Mouse (Mus musculus) regulatory T cell (primary cell): ENCODE measurements around the gene Olfr70.

Experiments
- in situ Hi-C: fragments of 300-600 bp; cut with MboI, MseI; formaldehyde crosslinking; loops from one replicate; pipeline ENCODE4 v1.15.1; 2025; ENCODE audit warnings: high pct_unique_total_duplicates

Olfr70 gene

DNA sequence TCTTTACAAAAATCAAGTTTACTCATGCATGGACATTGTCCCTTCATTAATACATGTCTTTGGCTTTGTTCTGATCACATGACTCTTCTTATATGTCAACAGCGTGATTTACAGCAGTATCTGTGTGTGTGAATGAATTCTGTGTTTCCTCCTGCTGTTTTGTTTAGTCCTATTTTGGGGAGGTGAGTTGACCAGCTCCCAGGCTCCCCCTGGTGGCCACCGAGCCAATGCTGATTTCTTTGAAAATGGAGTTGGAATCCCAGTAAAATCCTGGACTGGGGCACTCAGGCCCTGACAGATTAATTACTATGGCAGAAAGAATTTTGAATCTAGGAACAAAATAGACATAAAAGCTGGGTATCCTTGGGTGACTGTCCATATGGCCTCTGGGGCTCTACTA is 11.2 kb upstream of the Olfr70 start:
- in situ Hi-C loops = no loop called here

DNA sequence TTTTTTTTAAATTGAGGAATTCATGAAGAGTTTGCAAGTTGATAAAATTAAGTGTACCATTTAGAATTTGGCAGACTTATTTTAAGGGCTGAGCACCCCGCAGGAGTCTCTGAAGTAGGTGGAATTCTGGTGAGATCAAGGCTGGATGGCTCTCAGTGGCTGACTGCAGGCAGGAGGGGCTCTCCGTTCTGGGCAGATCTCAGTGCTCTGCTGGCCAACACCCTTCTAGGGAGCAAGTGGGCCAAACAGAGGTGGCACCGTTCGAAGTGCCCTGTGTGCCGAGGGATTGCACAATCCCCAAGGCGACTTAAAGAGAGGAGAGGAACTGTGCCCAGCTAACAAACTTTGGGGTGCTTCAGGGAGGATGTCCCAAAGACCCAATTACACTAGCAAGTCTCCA is 9.3 kb upstream of the Olfr70 start, which contains the start of gene Olfr71:
Gene Olfr71, minus strand, starts transcription at position 387 of the 400 bp plus-strand sequence.
- in situ Hi-C loops = no loop called here

DNA sequence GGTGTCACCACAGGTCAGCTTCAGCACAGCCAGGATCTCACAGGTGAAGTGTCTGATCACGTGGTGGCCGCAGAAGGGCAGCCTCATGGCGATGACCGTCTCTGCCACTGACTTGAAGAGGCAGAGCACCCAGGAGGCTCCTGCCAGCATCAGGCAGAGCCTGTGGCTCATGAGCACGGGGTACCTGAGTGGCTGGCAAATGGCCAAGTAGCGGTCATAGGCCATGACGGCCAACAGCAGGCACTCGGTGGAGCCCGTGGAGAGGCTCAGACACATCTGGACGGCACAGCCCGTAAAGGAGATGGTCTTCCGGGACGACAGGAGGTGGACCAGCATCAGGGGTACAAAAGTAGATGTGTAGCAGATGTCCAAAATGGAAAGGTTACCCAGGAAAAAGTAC is 5.4 kb upstream of the Olfr70 start:
- in situ Hi-C loops = no loop called here

DNA sequence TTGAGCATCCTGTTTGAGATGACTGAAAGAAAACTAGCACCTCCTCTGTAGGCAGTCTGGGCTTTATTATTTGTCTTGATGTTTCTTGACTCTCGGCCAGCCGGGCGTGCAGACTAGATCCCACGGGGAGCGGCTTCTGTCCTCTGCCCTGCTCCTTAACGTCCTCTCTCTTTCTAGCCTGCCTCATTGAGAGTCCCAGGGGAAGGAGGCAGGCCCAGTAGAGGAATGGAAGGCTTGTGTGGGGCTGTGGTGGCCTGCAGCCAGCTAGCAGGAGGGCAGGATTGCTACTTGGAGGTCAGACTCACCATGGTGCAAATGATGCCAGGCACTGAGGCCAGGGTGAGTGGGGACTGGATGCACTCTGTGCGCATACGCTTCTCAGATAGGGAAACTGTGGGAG is 3.2 kb upstream of the Olfr70 start:
- in situ Hi-C loops = no loop called here

DNA sequence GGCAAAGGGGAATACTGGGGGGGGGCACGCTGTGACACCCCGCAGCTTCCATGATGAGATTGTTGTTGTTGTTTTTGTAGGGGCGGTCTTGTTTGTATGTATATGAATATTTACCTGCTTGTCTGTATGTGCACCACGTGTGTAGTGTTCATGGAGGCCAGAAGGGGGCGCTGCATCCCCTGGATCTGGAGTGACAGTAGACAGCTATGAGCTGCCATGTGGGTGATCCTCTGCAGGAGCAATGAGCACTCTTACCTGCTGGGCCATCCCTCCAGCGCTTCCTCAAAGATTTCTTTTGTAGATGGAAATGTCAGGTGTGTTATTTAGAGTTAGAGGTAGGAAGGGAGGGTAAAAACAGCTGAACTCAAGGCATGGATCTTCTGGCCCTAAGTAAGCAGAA is 2.8 kb upstream of the Olfr70 start:
- in situ Hi-C loops = no loop called here

DNA sequence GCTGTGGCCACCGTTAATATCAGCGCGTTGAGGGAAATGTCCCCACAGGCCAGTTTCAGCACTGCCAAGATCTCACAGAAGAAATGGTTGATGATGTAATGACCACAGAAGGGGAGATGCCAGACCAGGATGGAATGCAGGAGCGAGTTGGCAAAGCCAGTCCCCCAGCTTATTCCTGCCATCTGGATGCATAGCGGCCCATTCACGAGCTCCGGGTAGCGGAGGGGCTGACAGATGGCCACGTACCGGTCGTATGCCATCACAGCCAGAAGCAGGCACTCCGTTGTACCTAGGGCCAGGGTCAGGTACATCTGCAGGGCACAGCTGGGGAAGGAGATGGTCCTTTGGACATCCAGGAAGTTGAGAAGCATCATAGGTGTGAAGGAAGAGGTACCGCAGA is 4.0 kb downstream of the Olfr70 start:
- in situ Hi-C loops = no loop called here

DNA sequence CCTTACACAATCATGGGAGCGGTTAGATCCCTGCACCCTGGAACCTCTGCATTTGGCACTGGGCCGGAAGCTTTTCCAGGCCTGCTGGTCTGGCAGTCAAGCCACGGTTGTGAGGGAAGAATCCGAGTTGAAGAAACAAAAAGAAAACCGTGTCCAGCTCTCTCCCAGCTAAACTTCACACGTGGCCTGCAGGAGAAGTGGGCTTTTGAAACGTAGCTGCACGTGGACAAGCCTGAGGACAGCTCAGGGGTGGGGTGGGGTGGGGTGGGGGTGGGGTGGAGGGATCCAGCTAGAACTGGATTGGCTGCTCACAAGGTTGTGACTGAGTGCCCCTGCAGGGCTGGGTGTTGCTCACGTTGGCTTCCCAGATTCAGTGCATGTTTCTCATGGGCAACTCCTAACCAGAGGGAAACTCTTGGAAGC is 5.3 kb downstream of the Olfr70 start:
- in situ Hi-C loops = no loop called here

DNA sequence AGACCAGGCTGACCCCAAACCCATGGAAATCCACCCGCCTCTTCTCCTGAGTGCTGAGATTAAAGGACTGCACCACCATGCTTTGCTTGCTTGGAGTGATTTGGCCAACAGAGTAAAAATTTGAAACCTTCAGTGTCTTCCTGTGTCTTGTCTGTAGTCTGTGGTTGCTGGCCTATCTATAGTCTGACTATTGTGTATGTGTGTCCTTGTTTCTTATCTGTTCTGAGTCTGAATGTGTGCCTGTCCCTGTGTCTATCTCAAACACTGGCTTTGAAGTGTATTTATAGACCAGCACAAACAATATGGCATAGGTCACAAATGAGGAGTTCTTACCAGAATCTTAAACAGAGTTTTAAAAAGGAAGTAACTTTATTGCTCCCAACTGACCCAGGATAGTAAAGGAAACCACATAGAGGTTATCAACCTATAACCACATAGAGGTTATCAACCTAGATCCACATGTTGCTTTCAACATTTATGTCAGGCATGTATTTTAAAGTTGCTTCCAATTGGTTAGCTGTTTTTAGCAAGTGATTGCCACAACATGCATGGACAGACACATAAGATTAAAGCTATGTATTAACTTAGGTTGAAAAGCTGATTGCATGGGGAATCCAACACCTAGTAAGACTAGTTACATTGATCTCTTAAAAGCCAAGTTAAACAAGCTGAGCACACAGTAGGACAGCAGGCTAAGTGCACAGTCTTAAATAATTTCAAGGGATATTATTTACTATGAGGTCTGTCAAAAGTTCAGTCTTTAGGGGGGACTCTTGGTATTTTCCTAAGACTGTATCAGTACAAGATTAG is 6.0 kb downstream of the Olfr70 start:
- in situ Hi-C loops = no loop called here

DNA sequence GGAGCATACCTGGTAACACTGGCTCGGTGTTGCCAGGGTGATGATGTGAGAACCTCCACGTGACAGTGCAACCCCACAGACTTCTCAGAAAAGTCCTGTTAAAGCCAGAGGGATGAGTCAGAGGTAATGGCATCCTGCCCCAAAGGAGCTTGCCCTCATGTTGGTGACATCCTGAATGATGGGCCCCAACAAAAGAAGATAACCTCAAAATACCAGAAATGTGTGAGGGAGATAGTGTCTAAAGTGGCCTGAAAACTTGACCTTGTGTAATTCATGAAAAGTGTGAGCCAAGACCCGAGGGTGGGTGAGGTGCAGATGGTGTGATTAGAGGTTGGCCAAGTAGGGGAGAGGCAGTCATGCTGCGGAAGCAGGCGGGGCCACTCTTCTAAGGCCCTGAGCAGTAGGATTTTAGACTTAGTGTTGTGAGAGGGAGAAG is 6.8 kb downstream of the Olfr70 start:
- in situ Hi-C loops = no loop called here

DNA sequence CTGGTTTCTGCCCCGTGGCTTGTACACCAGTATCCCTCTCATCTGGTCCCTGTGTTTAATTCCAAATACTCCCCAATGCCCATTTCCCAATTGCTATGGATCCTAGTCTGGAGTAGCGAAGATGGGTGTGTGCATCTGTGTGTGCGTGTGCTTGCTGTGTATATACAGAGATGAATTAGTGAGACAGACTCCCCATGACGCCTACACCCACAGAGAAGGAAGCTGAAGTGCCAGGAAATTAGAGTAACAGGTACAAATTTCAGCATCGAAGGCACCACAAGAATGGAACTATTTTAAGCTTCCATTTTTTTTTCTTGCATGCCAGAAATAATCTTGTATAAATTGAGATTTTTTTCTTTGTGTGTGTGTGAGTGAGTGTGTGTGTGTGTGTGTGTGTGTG is 9.6 kb downstream of the Olfr70 start:
- in situ Hi-C loops = no loop called here

DNA sequence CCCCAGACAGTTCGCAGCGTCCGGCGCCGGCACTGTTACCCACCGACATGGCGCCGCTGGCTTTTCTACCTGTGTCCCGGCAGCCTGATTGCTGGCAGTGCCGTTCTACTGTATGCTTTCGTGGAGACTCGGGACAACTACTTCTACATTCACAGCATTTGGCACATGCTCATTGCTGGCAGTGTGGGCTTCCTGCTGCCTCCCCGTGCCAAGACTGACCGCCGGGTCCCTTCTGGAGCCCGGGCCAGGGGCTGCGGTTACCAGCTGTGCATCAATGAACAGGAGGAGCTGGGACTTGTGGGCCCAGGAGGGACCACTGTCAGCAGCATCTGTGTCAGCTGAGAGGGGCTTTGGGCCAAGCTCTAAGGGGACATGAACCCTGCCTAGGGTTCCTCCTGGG is 10.6 kb downstream of the Olfr70 start:
- in situ Hi-C loops = no loop called here

DNA sequence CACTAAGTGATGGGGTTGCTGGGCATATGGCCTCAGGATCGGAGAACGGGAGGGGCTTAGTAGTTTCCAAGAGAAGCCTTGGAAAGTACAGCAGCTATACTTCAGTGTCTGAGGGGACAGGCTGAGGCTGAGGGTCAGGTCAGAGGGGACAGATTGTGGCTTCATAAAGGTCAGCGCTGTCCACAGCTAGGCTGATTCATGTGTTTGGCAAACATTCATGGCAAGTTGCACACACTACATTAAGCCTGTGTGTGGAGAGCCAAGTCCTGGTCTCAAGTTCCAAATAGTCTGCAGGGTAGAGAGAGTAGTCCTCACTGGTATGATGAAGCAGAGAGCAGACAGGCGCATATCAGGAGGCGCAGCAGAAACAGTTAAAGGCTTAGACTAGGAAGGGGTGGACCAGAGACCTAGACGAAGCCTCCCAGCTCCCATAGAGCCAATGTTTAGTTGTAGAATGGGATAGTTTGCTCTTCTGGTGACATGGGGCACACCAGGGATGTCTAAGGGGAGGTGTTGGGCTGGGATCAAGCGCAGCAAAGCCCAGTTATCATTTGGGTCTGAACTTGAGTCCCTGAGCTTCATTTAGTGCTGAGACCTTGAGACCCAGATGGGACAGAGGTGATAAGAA is 21.1 kb downstream of the Olfr70 start:
- in situ Hi-C loops = no loop called here

DNA sequence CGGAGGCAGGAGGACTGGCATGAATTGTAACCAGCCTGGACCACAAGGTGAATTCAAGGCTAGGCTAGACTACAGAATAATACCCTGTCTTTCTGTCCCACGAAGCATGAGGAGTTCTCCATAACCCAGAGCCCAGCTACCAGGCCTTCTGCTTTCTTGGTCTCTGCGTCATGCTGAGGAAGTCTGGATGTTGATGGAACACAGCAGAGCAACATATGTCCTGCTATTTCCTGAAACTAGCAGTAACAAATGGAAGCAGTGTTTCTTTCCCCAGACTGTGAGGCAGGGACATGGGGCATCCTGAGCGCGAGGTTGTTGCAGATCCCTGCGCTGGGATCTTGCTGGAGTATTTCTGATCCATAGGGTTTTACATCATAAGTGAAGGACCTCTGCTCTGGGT is 22.1 kb downstream of the Olfr70 start:
- in situ Hi-C loops = no loop called here

DNA sequence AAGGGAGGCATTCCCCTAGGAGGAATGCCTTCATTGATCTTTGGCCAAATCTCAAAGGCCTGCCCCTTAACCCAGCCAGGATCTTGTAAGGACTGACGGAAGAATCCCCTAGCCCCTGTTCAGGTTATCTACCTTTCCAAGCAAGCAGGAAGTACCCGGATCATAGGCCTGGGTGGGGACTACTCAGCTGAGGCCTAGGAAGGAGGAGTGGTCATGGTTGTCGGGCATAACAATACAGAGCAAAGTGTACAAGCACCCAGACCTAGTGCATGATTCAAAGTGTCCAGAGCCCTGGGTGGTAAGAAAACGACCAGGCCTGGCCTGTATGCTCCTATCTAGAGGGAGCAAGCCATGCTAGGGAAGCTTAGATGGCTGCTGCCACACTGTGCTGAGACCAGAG is 25.0 kb downstream of the Olfr70 start:
- in situ Hi-C loops = no loop called here

DNA sequence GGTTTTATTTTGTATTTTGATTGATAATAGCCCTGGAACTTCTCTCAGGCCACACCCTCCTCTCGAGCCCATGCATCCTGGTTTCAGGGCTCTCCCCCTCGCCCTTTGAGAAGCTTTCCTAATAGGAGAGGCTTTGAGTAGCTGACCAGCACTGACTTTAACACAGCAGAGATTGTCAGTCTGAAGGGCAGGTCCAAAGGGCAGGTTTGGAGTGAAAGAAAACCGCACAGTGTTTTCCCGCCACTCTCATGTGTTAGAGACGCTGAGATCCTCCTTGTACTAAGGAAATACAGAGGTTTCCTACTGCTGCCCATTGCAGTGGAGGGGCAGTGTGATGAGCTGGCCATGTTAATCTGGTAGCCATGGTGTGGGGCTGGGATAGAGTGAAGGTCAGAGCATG is 25.6 kb downstream of the Olfr70 start:
- in situ Hi-C loops = no loop called here

DNA sequence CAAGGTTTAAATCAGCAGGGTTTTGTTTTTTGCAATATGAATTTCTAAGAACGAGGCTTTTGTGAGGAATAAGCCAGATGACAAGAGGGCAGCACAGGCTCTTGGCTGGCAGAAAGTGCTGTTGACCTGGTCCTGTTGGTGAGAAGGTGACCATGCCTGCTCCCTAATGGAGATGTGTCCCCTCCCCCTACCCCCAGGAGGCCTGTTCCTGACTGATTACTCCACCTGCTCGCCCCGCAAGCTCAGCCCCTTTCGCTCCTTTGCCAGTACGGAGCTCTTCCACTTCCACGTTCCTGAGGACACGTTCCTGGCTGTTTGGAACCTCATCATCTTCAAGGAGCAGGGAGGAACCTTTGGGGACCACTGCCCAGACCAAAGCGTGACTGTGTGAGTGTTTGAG is 26.9 kb downstream of the Olfr70 start:
- in situ Hi-C loops = no loop called here

DNA sequence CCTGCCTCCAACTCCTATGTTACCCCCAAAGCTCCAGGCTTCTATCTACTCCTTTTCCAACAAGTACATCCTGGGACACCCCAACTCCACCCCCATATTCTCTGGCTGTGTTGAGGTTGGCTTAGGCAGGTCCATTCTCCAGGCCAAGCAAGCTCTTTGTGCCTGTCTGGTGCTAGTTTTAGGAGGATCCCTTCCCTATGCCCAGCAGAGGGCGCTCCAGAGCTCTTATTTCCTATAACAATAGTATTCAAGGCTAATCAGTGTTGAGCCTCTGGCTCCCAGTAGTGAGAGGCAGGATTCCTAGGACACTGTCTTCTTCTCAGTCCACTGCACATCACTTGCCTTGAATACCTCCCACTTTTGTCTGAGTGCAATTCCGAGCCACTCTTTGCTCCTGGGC is 28.5 kb downstream of the Olfr70 start:
- in situ Hi-C loops = no loop called here

DNA sequence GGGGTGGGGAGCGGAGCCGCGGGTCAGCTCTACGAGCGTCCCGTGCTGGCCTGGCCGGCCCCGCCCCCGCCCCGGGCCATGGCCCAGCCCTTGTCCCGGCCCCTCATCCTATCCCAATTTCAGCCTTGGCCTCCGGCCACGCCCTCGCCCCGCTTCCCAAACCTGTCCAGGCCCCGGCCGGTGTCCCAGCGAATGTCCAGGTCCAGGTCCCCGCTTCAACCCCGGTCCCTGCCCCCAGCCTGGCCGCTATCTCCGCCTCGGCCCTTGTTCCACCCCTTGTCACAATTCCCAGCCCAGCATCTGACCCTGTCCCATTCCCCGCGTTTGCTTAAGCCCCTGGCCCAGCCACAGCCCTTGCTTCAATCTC is 31.2 kb downstream of the Olfr70 start:
- in situ Hi-C loops = no loop called here

DNA sequence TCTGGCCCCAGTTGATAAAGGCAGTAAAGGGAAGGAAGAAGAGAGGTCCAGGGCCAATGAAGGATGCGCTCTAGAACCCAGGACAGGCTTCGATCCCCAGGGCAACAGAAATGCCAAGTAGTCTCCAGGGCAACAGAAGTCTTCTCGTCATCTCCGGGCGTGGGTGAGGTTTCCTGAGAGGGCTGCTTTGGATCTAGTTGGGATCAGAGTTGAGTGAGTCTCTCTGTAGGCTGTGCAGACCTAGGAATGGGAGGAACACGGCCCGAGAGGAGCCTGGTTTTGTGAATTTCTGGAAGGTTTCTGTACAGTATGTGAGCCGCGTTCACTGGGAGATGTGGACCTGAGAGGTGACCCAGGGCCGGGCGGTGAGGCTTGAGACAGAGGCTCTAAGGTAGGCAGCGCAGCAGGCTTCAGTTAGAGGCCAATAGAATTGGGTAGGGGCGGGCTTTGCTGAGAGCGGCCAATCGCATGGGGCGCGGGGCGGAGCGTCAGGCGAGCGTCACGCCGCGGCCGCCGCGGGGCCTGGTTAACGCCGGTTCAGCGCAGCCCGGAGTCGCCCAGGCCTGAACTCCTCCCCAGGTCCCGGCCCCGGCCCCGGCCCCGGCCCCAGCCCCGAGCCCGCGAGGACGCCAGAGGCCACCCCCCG is 31.7 kb downstream of the Olfr70 start, which contains the start of the genes Tmem8b and Fam221b:
Gene Tmem8b, plus strand, starts transcription at position 190 of the 646 bp plus-strand sequence.
Gene Fam221b, minus strand, starts transcription at position 364 of the 646 bp plus-strand sequence.
- in situ Hi-C loops = no loop called here

DNA sequence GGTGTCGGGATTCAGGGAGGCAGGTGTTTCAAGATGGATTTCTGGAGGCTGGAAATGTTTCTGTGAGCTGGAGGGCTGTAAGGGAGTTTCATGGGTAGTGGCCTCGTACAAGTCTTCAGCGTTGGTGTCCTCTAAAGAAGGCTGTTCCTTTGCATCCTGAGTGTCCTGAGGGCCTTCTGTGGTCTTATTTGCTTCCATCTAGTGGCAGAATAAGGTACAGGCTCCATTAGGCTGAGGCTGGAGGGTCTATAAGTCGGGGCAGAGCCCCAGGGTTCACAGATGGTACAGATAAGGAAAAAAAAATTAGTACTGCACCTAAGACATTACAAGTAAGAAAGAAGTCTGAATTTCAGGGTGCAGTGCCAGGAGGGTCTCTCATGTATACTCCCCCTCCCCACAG is 34.2 kb downstream of the Olfr70 start:
- in situ Hi-C loops = no loop called here

DNA sequence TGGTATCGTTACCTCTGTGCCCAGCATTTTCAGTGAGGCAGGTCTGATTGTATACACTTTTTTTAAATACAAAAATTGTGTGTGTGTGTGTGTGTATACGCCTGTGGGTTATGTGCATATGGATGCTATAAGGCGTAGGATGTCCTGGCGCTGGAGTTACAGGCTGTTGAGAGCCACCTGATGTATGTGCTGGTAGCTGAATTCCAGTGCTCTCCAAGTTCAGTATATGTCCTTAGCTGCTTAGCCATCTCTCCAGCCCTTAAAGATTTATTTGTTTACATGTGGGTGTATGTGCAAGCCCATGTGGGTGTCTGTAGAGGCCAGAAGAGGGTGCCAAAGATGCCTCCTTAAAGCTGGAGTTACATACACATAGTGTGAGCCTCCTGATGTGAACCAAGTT is 43.5 kb downstream of the Olfr70 start:
- in situ Hi-C loops = loop anchor here (5.0 to 10.0 kb wide), 2 partner anchors 80 to 232 kb away; partner anchors contain the start of genes Fam166b, Gba2 and Rgp1

DNA sequence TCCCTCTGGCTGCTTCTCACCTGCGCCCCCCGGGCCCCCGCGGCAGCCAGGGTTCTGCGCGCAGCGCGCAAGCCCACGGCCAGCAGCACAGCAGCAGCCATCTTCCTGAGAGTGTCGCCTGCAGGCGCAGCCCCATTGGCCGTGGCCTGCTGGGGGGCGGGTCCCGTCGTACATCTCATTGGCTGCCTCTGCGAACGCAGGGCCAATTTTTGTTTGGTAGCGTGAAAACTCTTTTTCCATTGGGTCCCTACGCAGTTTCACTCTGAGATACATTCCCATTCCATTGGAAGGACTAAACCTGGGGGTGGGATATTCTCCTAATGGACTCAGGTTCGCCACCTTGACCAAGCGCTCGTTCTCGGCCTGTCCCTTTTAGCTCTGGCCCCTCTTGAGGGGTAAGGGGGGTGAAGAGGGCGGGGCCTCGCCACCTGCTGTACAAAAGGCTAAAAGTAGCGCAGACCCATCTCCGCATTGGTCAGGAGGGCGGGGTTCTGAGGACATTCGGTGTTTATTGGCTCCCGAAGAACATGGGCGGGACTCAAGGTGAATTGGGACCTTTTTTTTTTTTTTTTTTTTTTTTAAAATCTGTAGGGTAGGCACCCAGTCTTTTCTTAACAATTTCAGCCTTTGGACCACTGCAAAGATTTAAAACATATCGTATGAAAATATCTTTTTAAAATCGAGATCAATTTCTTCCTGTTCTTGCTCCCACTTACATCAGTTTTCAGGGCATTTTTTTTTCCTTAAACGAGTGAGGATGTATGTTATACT is 44.1 kb downstream of the Olfr70 start, which contains the start of gene Hint2:
Gene Hint2, minus strand, starts transcription at position 128 of the 771 bp plus-strand sequence.
- in situ Hi-C loops = loop anchor here (5.0 to 10.0 kb wide), 2 partner anchors 79 to 232 kb away; partner anchors contain the start of genes Fam166b, Gba2 and Rgp1
